In genomic region chr2:55532738-55533491, GRCm38 (mm10) we compare ENCODE assay signal across 21 mouse cellular contexts.
DNase-seq lines count a peak whose midpoint lies in the region; ATAC-seq and TF ChIP-seq lines count a peak whose summit lies in the region.
"Had no signal": no experiment of that assay in that cellular context is flagged by ENCODE, and none has a peak within 500 bp of the region (broad histone marks: within the 10 kb centered on the region; RNA-seq: fewer than 3 reads in every experiment).

No protein-coding gene starts in this region.

- no peaks in the 10 kb centered on the region for H3K27me3 ChIP-seq in forebrain, embryonic 16.5 days (replicated peaks; ENCODE audit: control insufficient read depth, insufficient read depth, low read length)
- no peaks in the 10 kb centered on the region for H3K27me3 ChIP-seq in forebrain, embryonic 12.5 days
- no peaks in the 10 kb centered on the region for H3K27me3 ChIP-seq in heart, adult 2 months (ENCODE audit: control insufficient read depth, insufficient read depth, low read length)
- H3K27me3 ChIP-seq: embryonic facial prominence, embryonic 15.5 days; limb, embryonic 15.5 days; neural tube, embryonic 13.5 days had no signal

- TF ChIP-seq POLR2A in heart, adult 2 months (IDR thresholded peaks at IDR 0.05; ENCODE audit: insufficient read depth, low read depth, low read length) = no peak

- H3K4me3 ChIP-seq in forebrain, embryonic 16.5 days (replicated peaks; ENCODE audit: low read length) = no peak overlapping the region
- H3K4me3 ChIP-seq in forebrain, embryonic 12.5 days (replicated peaks) = no peak overlapping the region
- no peak overlapping the region for H3K4me3 ChIP-seq in heart, adult 2 months
- H3K4me3 ChIP-seq: embryonic facial prominence, embryonic 15.5 days; limb, embryonic 15.5 days; neural tube, embryonic 13.5 days had no signal

- no peaks in the 10 kb centered on the region for H3K4me1 ChIP-seq in forebrain, embryonic 16.5 days (replicated peaks; ENCODE audit: control insufficient read depth, insufficient read depth, low read length)
- H3K4me1 ChIP-seq in forebrain, embryonic 12.5 days = no peaks in the 10 kb centered on the region
- H3K4me1 ChIP-seq in heart, adult 2 months (ENCODE audit: control insufficient read depth, insufficient read depth, low read length) = no peaks in the 10 kb centered on the region
- H3K4me1 ChIP-seq: embryonic facial prominence, embryonic 15.5 days; limb, embryonic 15.5 days; neural tube, embryonic 13.5 days had no signal

- no peak overlapping the region for H3K9ac ChIP-seq in forebrain, embryonic 16.5 days (replicated peaks; ENCODE audit: low read depth, low read length)
- H3K9ac ChIP-seq in forebrain, embryonic 12.5 days = no peak overlapping the region
- H3K9ac ChIP-seq in heart, adult 2 months (ENCODE audit: low read depth, low read length) = no peak overlapping the region
- H3K9ac ChIP-seq: embryonic facial prominence, embryonic 15.5 days; limb, embryonic 15.5 days; neural tube, embryonic 13.5 days had no signal

- no peaks in the 10 kb centered on the region for H3K79me2 ChIP-seq in heart, adult 2 months (replicated peaks; ENCODE audit: control insufficient read depth, insufficient read depth, low read length)

- no peaks in the 10 kb centered on the region for H3K36me3 ChIP-seq in forebrain, embryonic 16.5 days (ENCODE audit: control insufficient read depth, insufficient read depth)
- no peaks in the 10 kb centered on the region for H3K36me3 ChIP-seq in forebrain, embryonic 12.5 days (replicated peaks)
- H3K36me3 ChIP-seq in heart, adult 2 months (ENCODE audit: control insufficient read depth, insufficient read depth, low read length) = no peaks in the 10 kb centered on the region; the same call in 1 of the 2 replicates
- H3K36me3 ChIP-seq: embryonic facial prominence, embryonic 15.5 days; limb, embryonic 15.5 days; neural tube, embryonic 13.5 days had no signal

- peak; percentile 78 for ATAC-seq in forebrain, embryonic 16.5 days
- no peak for ATAC-seq in forebrain, embryonic 12.5 days (ENCODE audit: low FRiP score)
- ATAC-seq: hindbrain, embryonic 16.5 days had no signal

- peak; percentile 51 to 54 for DNase-seq in right cerebral cortex, adult 2 months (ENCODE audit: low spot score in 2 of 2)
- DNase-seq in right cerebral cortex, postnatal 4 days = no peak
- peak; percentile 37 for DNase-seq in layer of hippocampus, adult 9-11 months
- DNase-seq in cerebellum, postnatal 36 days = no peak
- no peak for DNase-seq in embryo, embryonic 10 days (ENCODE audit: low spot score)
- no peak for DNase-seq in heart, adult 2 months
- DNase-seq: adrenal gland, postnatal 10 days; cerebellum, adult 8-10 months; embryo, embryonic 11 days; heart, postnatal 14 days; kidney, adult 11 months; spleen, adult 18-20 months; thymus, adult 2 months had no signal

- no peak overlapping the region for H3K4me2 ChIP-seq in forebrain, embryonic 16.5 days (ENCODE audit: low read length)
- no peak overlapping the region for H3K4me2 ChIP-seq in forebrain, embryonic 12.5 days
- H3K4me2 ChIP-seq: embryonic facial prominence, embryonic 15.5 days; heart, embryonic 11.5 days; limb, embryonic 15.5 days; neural tube, embryonic 13.5 days had no signal

- WGBS in forebrain, embryonic 16.5 days = 78% methylated on average over 8 of the region's 8 CpGs
- WGBS in forebrain, embryonic 12.5 days = 91% methylated on average over 8 of the region's 8 CpGs
- 67% methylated on average over 8 of the region's 8 CpGs for WGBS in heart, adult 2 months

- no peaks in the 10 kb centered on the region for H3K9me3 ChIP-seq in forebrain, embryonic 16.5 days (ENCODE audit: control insufficient read depth, low read length)
- no peaks in the 10 kb centered on the region for H3K9me3 ChIP-seq in forebrain, embryonic 12.5 days
- H3K9me3 ChIP-seq: embryonic facial prominence, embryonic 15.5 days; limb, embryonic 15.5 days; neural tube, embryonic 13.5 days had no signal

- intact Hi-C loops in heart, adult 2 months (cut with DNase I) = no loop called here

- H3K27ac ChIP-seq in forebrain, embryonic 16.5 days (ENCODE audit: low read length) = no peak overlapping the region
- H3K27ac ChIP-seq in forebrain, embryonic 12.5 days = no peak overlapping the region
- H3K27ac ChIP-seq in heart, adult 2 months = no peak overlapping the region
- H3K27ac ChIP-seq: embryonic facial prominence, embryonic 15.5 days; kidney, postnatal 0 days; limb, embryonic 15.5 days; neural tube, embryonic 13.5 days had no signal

- TF ChIP-seq EP300 in heart, adult 2 months (IDR thresholded peaks at IDR 0.05; ENCODE audit: insufficient read depth, low read depth, low read length) = no peak

- TF ChIP-seq CTCF in heart, adult 2 months (IDR thresholded peaks at IDR 0.05) = no peak

Comparison
In these comparisons a context has a peak if more than half of its experiments do, and no peak if none do; other contexts are left out.
1. DNase-seq: peak in right cerebral cortex, adult 2 months (2 of 2) and layer of hippocampus, adult 9-11 months (single experiment); none in right cerebral cortex, postnatal 4 days (single experiment), cerebellum, postnatal 36 days (0 of 2), embryo, embryonic 10 days (single experiment) and heart, adult 2 months (0 of 2).